Mouse (Mus musculus): ENCODE results near the gene Ogg1. TPM values are rescaled to one million over a fixed set of nuclear protein-coding genes. Genes with fewer than 3 reads are reported as not detected.

The Ogg1 gene
- polyA plus RNA-seq, 1 experiment from 2014 or later, result 10.1 TPM

GRCm38 (mm10) chr6:113351653-113352052 is 24.9 kb downstream of the Ogg1 start:
- H3K9me3 ChIP-seq (replicated peaks), result no peaks in the 10 kb centered on the region
- H3K4me1 ChIP-seq, result no peaks in the 10 kb centered on the region
- H3K27ac ChIP-seq (replicated peaks), result no peak overlapping the region
- WGBS, result 66% methylated on average over 10 of the region's 10 CpGs
- no peak overlapping the region for H3K4me3 ChIP-seq (replicated peaks)
- no peaks in the 10 kb centered on the region for H3K36me3 ChIP-seq
- H3K9ac ChIP-seq (replicated peaks), result no peak overlapping the region
- no peaks in the 10 kb centered on the region for H3K27me3 ChIP-seq (replicated peaks)
- H3K4me2 ChIP-seq, result no peak overlapping the region
- no peak for ATAC-seq (ENCODE audit: low FRiP score)

- H3K4me1 ChIP-seq, result no peaks in the 10 kb centered on the region
- H3K4me3 ChIP-seq (replicated peaks), result no peak overlapping the region
- ATAC-seq (ENCODE audit: low FRiP score), result no peak
- no peak overlapping the region for H3K4me2 ChIP-seq
- H3K27me3 ChIP-seq (replicated peaks), result no peaks in the 10 kb centered on the region
- WGBS, result 68% methylated on average over 3 of the region's 3 CpGs
- H3K36me3 ChIP-seq, result no peaks in the 10 kb centered on the region
- no peak overlapping the region for H3K27ac ChIP-seq (replicated peaks)
- H3K9me3 ChIP-seq (replicated peaks), result no peaks in the 10 kb centered on the region
- H3K9ac ChIP-seq (replicated peaks), result no peak overlapping the region
Observed at GRCm38 (mm10) chr6:113352820-113353219, 26.0 kb downstream of the Ogg1 start.

- no peak for ATAC-seq (ENCODE audit: low FRiP score)
- 77% methylated on average over 3 of the region's 3 CpGs for WGBS
Observed at GRCm38 (mm10) chr6:113353696-113354095, 26.9 kb downstream of the Ogg1 start.

DNA sequence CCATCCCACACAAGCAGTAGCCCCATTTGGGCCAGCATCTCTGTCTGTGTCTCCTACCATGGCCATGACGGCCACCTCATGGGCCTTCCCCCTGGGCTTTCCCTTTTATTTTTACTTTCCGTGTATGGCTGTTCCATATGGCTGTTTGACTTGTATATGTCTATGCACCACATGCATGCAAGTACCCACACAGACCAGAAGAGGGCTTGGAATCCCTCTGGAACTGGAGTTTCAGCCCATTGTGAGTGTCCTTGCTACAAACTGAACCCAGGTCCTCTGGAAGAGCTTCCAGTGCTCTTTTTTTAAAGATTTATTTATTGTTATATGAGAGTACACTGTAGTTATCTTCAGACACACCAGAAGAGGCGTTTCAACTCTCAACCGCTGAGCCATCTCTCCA is 34.7 kb downstream of the Ogg1 start:
- Histone ChIP-seq H3K4me2 (no peak overlapping the region), H3K27ac (replicated peaks) (no peak overlapping the region), H3K4me3 (replicated peaks) (no peak overlapping the region), H3K4me1 (no peaks in the 10 kb centered on the region), H3K9me3 (replicated peaks) (no peaks in the 10 kb centered on the region), H3K27me3 (replicated peaks) (no peaks in the 10 kb centered on the region), H3K9ac (replicated peaks) (no peak overlapping the region), H3K36me3 (peaks cover 4% of the 10 kb centered on the region)
- WGBS, result 75% methylated on average over 4 of the region's 4 CpGs
- ATAC-seq (ENCODE audit: low FRiP score), result no peak

More at GRCm38 (mm10) chr6:113353696-113354095, 26.9 kb downstream of the Ogg1 start:
- Histone ChIP-seq H3K4me1 (no peaks in the 10 kb centered on the region), H3K9ac (replicated peaks) (no peak overlapping the region), H3K4me2 (no peak overlapping the region), H3K36me3 (no peaks in the 10 kb centered on the region), H3K4me3 (replicated peaks) (no peak overlapping the region), H3K27me3 (replicated peaks) (no peaks in the 10 kb centered on the region), H3K27ac (replicated peaks) (no peak overlapping the region), H3K9me3 (replicated peaks) (no peaks in the 10 kb centered on the region)

- Histone ChIP-seq H3K4me2 (no peak overlapping the region), H3K4me1 (no peaks in the 10 kb centered on the region), H3K27me3 (replicated peaks) (no peaks in the 10 kb centered on the region), H3K9ac (replicated peaks) (no peak overlapping the region), H3K27ac (replicated peaks) (no peak overlapping the region), H3K4me3 (replicated peaks) (no peak overlapping the region), H3K9me3 (replicated peaks) (no peaks in the 10 kb centered on the region), H3K36me3 (peaks cover 11% of the 10 kb centered on the region)
- 93% methylated on average over 1 of the region's 1 CpGs for WGBS
- ATAC-seq (ENCODE audit: low FRiP score), result no peak
Observed at GRCm38 (mm10) chr6:113362241-113362640, 35.5 kb downstream of the Ogg1 start.

GRCm38 (mm10) chr6:113364518-113365135 is 37.9 kb downstream of the Ogg1 start:
- no peaks in the 10 kb centered on the region for H3K9me3 ChIP-seq (replicated peaks)
- no peak for ATAC-seq (ENCODE audit: low FRiP score)
- no peaks in the 10 kb centered on the region for H3K27me3 ChIP-seq (replicated peaks)
- H3K9ac ChIP-seq (replicated peaks), result no peak overlapping the region
- 63% methylated on average over 8 of the region's 8 CpGs for WGBS
- H3K36me3 ChIP-seq, result peaks cover 30% of the 10 kb centered on the region
- H3K4me3 ChIP-seq (replicated peaks), result no peak overlapping the region
- no peak overlapping the region for H3K27ac ChIP-seq (replicated peaks)
- no peaks in the 10 kb centered on the region for H3K4me1 ChIP-seq
- no peak overlapping the region for H3K4me2 ChIP-seq

GRCm38 (mm10) chr6:113366639-113367038 is 39.9 kb downstream of the Ogg1 start:
- peaks cover 50% of the 10 kb centered on the region for H3K36me3 ChIP-seq
- WGBS, result 95% methylated on average over 6 of the region's 6 CpGs

GRCm38 (mm10) chr6:113367574-113367973 is 40.8 kb downstream of the Ogg1 start:
- Histone ChIP-seq H3K27me3 (replicated peaks) (no peaks in the 10 kb centered on the region), H3K4me2 (no peak overlapping the region), H3K9me3 (replicated peaks) (no peaks in the 10 kb centered on the region), H3K36me3 (peaks cover 58% of the 10 kb centered on the region), H3K27ac (replicated peaks) (no peak overlapping the region), H3K9ac (replicated peaks) (no peak overlapping the region), H3K4me1 (no peaks in the 10 kb centered on the region), H3K4me3 (replicated peaks) (no peak overlapping the region)
- ATAC-seq (ENCODE audit: low FRiP score), result no peak
- 100% methylated on average over 1 of the region's 1 CpGs for WGBS

More at GRCm38 (mm10) chr6:113366639-113367038, 39.9 kb downstream of the Ogg1 start:
- Histone ChIP-seq H3K9ac (replicated peaks) (no peak overlapping the region), H3K27ac (replicated peaks) (no peak overlapping the region), H3K27me3 (replicated peaks) (no peaks in the 10 kb centered on the region), H3K4me1 (no peaks in the 10 kb centered on the region), H3K4me2 (no peak overlapping the region), H3K4me3 (replicated peaks) (no peak overlapping the region), H3K9me3 (replicated peaks) (no peaks in the 10 kb centered on the region)
- ATAC-seq (ENCODE audit: low FRiP score), result no peak

DNA sequence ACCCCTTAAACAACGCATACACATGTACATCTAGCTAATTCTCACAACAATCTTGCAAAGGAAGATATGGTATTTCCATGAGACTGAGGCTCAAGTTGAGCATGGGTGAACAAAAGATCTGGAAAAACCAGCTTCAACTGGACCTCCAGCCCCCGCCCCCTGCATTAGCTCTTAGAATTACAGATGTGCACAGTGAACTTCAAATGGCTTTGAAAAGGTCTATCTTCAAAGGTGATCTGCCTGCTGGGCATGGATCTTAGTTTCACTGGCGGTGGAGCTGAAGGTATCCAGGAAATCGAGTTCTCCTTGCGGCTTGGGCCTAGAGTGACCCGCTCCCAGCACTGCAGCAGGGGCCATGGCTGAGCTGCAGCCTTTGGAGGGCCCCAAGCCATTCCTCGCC is 41.4 kb downstream of the Ogg1 start:
- no peak overlapping the region for H3K4me2 ChIP-seq
- no peak for ATAC-seq (ENCODE audit: low FRiP score)
- no peaks in the 10 kb centered on the region for H3K9me3 ChIP-seq (replicated peaks)
- no peaks in the 10 kb centered on the region for H3K27me3 ChIP-seq (replicated peaks)
- H3K27ac ChIP-seq (replicated peaks), result peak overlapping the region; percentile 33; the same call in 1 of the 2 replicates
- no peaks in the 10 kb centered on the region for H3K4me1 ChIP-seq
- WGBS, result 88% methylated on average over 7 of the region's 7 CpGs
- no peak overlapping the region for H3K4me3 ChIP-seq (replicated peaks)
- peaks cover 64% of the 10 kb centered on the region for H3K36me3 ChIP-seq
- H3K9ac ChIP-seq (replicated peaks), result no peak overlapping the region

- no peaks in the 10 kb centered on the region for H3K27me3 ChIP-seq (replicated peaks)
- 67% methylated on average over 5 of the region's 5 CpGs for WGBS
- H3K27ac ChIP-seq (replicated peaks), result peak overlapping the region; percentile 33; the same call in 1 of the 2 replicates
- peaks cover 69% of the 10 kb centered on the region for H3K36me3 ChIP-seq
- no peaks in the 10 kb centered on the region for H3K9me3 ChIP-seq (replicated peaks)
- no peak overlapping the region for H3K4me2 ChIP-seq
- H3K4me3 ChIP-seq (replicated peaks), result no peak overlapping the region
- peak; percentile 35; the same call in 1 of the 2 replicates for ATAC-seq (ENCODE audit: low FRiP score)
- H3K4me1 ChIP-seq, result no peaks in the 10 kb centered on the region
- no peak overlapping the region for H3K9ac ChIP-seq (replicated peaks)
Observed at GRCm38 (mm10) chr6:113368577-113368976, 41.8 kb downstream of the Ogg1 start.

DNA sequence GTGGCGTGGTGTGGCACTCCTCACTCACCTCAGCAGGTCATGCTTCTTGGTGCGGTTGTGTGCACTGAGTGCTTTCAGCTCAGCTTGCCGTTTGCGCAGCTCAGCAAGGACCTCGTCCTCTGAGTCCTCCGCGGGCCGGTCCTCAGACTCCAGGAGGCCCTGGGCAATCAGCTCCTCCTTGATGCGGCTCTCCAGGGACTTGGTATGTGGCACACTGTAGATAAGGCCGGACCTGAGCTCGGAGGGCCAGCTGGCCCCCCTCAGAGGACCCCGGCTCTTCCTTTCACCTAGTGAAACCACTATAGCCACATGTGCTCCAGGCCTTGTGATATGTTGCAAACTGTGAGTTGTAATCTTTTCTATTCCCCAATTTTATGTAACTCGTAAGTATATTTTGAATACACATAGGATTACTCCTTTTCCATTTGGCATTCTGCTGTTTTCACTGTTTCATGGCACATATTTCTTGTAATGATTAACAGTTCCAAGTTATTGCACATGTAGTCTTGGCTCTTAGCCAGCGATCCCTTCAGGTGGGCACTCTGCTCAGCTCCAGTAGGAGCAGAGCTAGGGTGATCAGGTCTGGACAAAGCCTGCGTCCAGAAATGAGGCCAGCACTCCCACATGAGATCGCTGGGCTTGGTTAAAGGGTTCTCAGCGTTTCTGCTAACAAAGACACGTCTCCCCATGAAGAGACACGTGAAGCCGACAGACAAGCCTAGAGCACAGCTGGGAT is 43.6 kb downstream of the Ogg1 start:
- 93% methylated on average over 20 of the region's 20 CpGs for WGBS
- no peak for ATAC-seq (ENCODE audit: low FRiP score)
- Histone ChIP-seq H3K9me3 (replicated peaks) (no peaks in the 10 kb centered on the region), H3K36me3 (peaks cover 86% of the 10 kb centered on the region), H3K27me3 (replicated peaks) (no peaks in the 10 kb centered on the region), H3K9ac (replicated peaks) (no peak overlapping the region), H3K27ac (replicated peaks) (no peak overlapping the region), H3K4me3 (replicated peaks) (no peak overlapping the region), H3K4me2 (no peak overlapping the region), H3K4me1 (no peaks in the 10 kb centered on the region)

GRCm38 (mm10) chr6:113373491-113373890 is 46.7 kb downstream of the Ogg1 start:
- WGBS, result 91% methylated on average over 4 of the region's 4 CpGs
- Histone ChIP-seq H3K4me1 (peaks cover 17% of the 10 kb centered on the region), H3K4me3 (replicated peaks) (no peak overlapping the region), H3K9ac (replicated peaks) (no peak overlapping the region), H3K27ac (replicated peaks) (no peak overlapping the region), H3K36me3 (peaks cover 73% of the 10 kb centered on the region), H3K4me2 (no peak overlapping the region), H3K9me3 (replicated peaks) (no peaks in the 10 kb centered on the region), H3K27me3 (replicated peaks) (no peaks in the 10 kb centered on the region)
- no peak for ATAC-seq (ENCODE audit: low FRiP score)
